Mouse (Mus musculus): ENCODE data around the gene Clca2.
"Not testable (repeated sequence)": the region's sequence is repeated elsewhere in the genome, so short reads cannot be mapped to it uniquely, and the experiment has no call there.

Gene Clca2

DNA sequence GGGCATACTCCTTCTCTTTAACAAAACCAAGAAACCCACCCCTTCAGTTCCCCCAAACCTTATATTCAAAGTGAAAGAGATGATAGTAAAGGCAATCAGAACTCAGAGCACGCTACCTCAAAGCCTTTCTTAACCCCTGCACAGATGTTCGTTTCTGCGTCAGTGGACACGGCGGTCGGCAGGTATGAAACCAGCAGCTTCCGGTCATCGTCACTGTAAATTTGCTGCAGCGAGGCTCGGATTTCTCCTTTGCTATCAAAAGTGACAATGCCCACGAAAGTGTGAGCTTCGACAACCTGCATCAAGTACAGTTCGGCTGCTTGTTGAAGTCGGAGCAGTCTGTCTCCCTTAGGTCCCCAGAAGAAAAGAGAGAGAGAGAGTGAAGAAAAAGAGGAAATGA lies 13.1 kb downstream of the Clca2 start:
- DNase-seq (ENCODE audit: low spot score in 2 of 2) = no peak

DNA sequence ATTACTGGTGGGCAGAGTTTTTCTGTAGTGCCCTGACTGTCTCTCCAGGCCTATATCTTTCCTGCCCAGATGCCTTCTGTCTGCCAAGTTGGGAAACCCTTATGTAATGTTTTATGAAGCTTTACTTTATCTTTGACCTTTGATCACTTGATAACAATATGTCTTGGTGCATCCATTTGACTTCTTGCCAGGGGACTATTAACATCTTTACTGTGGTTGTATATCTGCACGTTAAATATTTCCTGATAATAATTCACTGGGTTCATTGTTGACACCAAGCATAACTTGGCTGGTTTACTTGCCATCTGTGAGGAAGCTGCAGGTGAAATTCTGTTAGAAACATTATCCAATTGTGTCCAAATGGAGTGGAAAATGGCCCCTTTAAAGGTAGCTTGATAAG lies 16.2 kb downstream of the Clca2 start:
- DNase-seq (ENCODE audit: low spot score in 2 of 2) = no peak

DNA sequence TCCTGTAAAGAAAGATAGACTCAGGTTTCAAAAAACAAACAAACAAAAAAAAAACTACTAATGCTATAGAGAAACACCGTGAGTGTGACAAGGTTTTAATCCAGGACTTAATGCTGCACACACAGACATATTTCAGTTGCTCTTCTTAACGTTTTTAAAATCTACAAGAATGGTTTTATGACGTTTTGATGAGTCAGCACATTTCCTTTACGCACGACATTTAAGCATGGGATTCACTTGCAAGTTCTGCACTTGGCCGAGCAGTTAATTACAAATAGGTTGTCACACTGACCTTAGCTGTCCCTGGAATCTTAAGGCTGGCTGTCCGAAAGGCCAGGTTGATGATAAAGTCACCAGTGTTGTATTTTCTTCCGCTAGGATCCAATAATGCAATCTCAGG lies 18.3 kb downstream of the Clca2 start:
- DNase-seq (ENCODE audit: low spot score in 2 of 2) = no peak

- no peak for DNase-seq (ENCODE audit: low spot score in 2 of 2)
Measured at GRCm38 (mm10) chr3:145078405-145078804, 20.8 kb downstream of the Clca2 start.

DNA sequence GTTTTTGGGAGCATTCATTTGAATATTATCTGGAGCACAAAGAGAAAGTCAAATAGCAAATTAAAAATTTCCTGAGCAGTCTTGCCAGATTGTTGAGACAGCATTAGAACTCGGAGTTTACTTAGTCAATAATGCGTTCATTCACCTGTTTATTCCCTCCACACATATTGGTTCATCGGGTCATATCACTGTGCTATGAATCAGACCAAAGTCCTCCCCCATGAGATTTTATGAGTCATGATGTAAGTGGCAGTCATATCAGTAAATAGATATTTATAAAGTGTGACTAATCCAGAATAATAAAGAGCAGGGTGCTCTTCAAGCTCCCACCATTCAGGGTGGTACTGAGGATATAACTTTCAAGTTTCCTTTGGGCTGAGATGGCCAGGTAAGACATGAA lies 26.9 kb downstream of the Clca2 start:
- no peak for DNase-seq (ENCODE audit: low spot score in 2 of 2)

DNA sequence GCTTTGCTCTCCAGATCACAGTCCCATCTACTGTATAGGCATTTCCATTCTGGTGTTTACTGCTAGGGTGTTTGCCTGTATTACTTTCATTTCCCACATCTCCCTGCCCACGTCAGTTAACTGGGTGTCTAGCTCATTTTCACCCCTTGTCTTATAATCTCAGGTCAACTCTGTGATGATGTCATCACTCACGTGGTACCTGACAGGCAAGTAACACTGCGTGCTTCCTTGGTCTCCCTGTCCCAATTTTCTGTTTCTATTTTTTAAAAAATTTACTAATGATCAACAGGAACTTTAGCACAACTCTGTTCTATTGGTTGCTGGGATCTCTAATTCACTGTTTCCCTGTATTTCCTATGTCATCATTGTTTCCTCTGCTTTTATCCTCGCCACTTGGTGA lies 30.3 kb downstream of the Clca2 start:
- DNase-seq (ENCODE audit: low spot score in 2 of 2) = no peak

- not testable (repeated sequence) for DNase-seq (ENCODE audit: low spot score in 2 of 2)
Measured at GRCm38 (mm10) chr3:145055138-145055537, 44.1 kb downstream of the Clca2 start.

DNA sequence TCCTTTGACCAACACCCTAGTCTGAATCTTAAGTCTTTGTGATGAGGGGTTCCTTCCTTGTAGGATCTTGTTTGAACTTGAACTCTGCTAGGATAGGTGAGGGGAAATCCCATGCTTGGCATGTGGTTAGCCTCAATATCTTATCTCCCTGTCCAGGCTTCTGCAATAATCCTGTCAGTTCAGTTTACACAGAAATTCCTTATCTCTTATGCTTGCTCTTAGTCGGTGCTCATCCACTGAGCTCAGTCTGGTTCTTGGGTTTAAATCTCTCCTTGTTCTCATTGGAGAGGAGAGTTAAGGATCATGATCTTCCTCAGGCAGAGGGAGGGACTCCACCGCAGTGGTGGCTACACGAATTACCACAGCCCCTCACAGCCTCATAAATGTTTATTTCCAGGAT lies 49.4 kb downstream of the Clca2 start:
- DNase-seq (ENCODE audit: low spot score in 2 of 2) = no peak

- no peak for DNase-seq (ENCODE audit: low spot score in 2 of 2)
Measured at GRCm38 (mm10) chr3:145038813-145039212, 60.4 kb downstream of the Clca2 start.

DNA sequence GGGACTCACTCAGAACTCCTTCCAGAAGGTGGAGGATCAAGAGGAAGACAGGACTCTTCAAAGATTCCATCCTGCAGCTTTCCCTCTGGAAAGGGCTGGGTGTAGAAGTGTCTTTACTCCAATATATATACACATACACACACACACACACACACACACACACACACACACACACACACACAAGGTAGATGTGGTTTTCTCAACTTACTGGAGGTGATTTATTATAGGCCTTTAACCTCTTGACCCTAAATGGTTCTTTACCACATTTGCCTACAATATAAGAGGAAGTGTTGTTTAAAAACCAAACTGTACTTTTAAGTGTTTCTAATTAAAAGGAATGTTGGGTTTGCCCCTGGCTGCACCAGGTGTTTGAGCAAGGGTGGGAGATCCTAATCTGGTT lies 66.6 kb downstream of the Clca2 start, which contains the start of gene Clca1:
Gene Clca1 (minus strand): TSS at position 101 of the 400 bp plus-strand sequence.
- no peak for DNase-seq (ENCODE audit: low spot score in 2 of 2)

DNA sequence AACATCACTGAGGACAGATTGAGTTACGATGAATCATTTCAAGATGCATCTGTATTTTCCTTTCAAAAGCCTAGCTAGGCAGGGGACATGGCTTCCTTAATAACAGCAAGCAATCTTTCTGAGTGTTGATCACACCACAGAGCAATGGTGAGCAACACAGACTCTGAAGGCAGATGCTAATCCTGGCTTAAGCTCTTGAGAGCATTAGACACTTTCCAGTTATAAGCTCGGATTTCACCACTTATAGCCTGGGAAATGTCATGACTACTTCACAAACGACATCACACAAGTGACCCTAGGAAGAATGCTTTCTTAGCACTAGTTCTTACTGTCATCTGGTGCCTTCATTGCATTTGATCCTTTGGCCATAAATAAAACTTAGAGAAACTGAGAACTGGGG lies 71.2 kb downstream of the Clca2 start:
- no peak for DNase-seq (ENCODE audit: low spot score in 2 of 2)

DNA sequence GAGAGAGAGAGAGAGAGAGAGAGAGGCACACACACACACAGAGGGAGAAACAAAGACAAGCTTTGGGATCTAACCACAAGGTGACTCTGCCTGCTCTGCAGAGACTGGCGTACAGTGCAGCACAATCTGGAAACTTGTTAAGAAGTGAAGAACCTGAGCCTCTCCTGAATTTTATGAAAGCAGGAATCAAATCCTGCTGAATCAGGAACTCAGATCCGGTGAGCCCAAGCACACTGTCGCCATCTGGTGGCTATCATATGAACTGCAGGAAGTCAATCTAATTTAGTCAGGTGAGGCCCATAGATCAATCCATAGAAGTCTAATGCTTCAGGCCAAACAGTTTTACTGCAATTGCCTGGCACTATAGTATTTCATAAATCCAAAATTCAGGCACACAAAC lies 72.5 kb downstream of the Clca2 start:
- DNase-seq (ENCODE audit: low spot score in 2 of 2) = peak; percentile 14 to 33

Data from right cerebral cortex, postnatal 36 days (tissue).